Mouse (Mus musculus) kidney, adult 2 months (tissue): ENCODE measurements around the gene L3mbtl3. TPM values are rescaled to one million over a fixed set of nuclear protein-coding genes. Genes with fewer than 3 reads are reported as not detected.

Experiments used
- DNase-seq: peaks from one replicate; pipeline ENCODE4 v3.0.0; 2021
- H3K27ac ChIP-seq: fragments of 200-500 bp; 2 replicates; pipeline ENCODE4 v1.5.1; 2012; ENCODE audit warnings: low read depth, low read length, control low read depth, inconsistent platforms; ENCODE audit not compliant: insufficient read depth
- H3K27me3 ChIP-seq: fragments of 200-500 bp; replicated peaks from 2 replicates; pipeline ENCODE4 v1.6.1; 2012; ENCODE audit warnings: mild to moderate bottlenecking, moderate library complexity, low read length, inconsistent platforms; ENCODE audit not compliant: control insufficient read depth, insufficient read depth
- H3K36me3 ChIP-seq: fragments of 200-500 bp; 2 replicates; pipeline ENCODE4 v1.6.1; 2012; ENCODE audit warnings: mild to moderate bottlenecking, moderate library complexity, low read length, inconsistent platforms; ENCODE audit not compliant: control insufficient read depth, insufficient read depth
- H3K4me1 ChIP-seq: fragments of 200-500 bp; 2 replicates; pipeline ENCODE4 v1.6.1; 2011; ENCODE audit warnings: low read length; ENCODE audit not compliant: control insufficient read depth, insufficient read depth
- H3K4me3 ChIP-seq: fragments of 200-500 bp; 2 replicates; pipeline ENCODE4 v1.5.1; 2011; ENCODE audit warnings: mild to moderate bottlenecking, low read depth, low read length, control low read depth; ENCODE audit not compliant: insufficient read depth
- CTCF ChIP-seq: fragments of 200-500 bp; conservative IDR thresholded peaks from 2 replicates; pipeline ENCODE4 v1.5.1; 2011; ENCODE audit warnings: low read depth, mild to moderate bottlenecking, control low read depth, low read length, moderate library complexity, mixed read lengths; ENCODE audit not compliant: insufficient read depth, insufficient read length
- POLR2A ChIP-seq: fragments of 200-500 bp; IDR thresholded peaks from one replicate; pipeline ENCODE4 v1.6.1; 2011; ENCODE audit warnings: low read depth, low read length, control low read depth
- WGBS: fragments of 180-500 bp; shearing (Covaris S2); methylation state at CpG from one replicate; pipeline ENCODE4 v1.1.7; 2018; 5-methylcytosine and 5-hydroxymethylcytosine counted together
- polyA plus RNA-seq: library from polyadenylated mRNA; depleted of rRNA; stranded (reverse); fragments of >200 nt; gene quantifications from 2 replicates; pipeline ENCODE4 v1.2.3, GENCODE M21; 2012

L3mbtl3 gene
- polyA plus RNA-seq, 1 experiment: 3.6 TPM

DNA sequence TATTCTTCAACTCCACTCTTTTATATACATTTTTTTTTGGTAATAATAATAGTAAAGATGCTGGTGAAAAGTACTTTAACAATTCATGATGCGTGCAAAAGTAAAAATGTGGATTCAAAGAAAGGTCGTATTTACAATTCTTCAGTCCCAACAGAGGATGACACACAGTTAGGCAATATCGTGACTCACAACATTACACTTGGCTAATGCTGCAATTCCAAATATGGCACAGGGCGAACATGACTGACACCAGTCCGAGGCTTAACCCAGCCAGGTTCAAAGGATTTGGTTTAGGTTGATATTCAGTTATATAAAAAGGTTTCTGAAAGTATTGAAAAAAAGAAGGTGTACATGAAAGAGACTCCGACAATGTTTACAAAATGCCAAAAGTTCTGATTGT is 100.4 kb downstream of the L3mbtl3 start:
- Histone ChIP-seq H3K36me3 (peaks cover 6% of the 10 kb centered on the region; the same call in 1 of the 2 replicates), H3K4me1 (no peaks in the 10 kb centered on the region), H3K27ac (no peak overlapping the region), H3K27me3 (no peaks in the 10 kb centered on the region), H3K4me3 (no peak overlapping the region)
- whole genome bisulfite sequencing: 97% methylated on average over 6 of the region's 6 CpGs
- DNase-seq: no peak
- TF ChIP-seq CTCF: no peak
- TF ChIP-seq POLR2A: no peak

DNA sequence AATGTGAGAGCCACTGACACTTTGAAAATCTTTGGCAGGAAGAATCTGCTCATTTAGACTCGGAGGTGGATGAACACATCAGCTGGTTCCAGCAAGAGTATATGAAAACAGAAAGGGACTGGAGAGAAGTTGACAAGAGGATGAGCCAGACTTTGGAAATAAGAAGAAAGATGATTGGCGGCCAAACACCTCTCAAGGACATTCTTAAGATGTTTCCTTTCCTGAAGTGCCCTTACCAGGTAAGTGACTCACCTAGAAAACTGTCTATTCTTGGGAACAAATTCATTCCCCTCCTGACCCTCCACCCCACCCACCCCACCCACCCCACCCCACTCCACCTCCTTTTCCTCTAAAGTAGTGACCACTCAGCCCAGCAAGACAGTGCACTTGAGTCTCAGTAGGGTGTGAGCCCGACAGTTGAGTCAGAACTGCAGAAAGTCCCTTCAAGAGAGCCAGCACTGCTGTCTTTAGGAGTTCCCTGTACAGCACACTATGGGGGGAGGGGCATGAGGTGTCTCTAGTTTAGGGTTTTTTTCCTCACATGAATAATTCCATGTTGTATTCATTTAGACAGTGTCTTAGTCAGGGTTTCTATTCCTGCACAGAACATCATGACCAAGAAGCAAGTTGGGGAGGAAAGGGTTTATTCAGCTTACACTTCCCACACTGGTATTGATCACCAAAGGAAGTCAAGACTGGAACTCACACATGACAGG is 111.9 kb downstream of the L3mbtl3 start:
- H3K4me1 ChIP-seq: no peaks in the 10 kb centered on the region
- DNase-seq: no peak
- H3K27ac ChIP-seq: no peak overlapping the region
- no peaks in the 10 kb centered on the region for H3K27me3 ChIP-seq
- no peak for TF ChIP-seq POLR2A
- TF ChIP-seq CTCF: no peak
- no peak overlapping the region for H3K4me3 ChIP-seq
- 82% methylated on average over 3 of the region's 3 CpGs for WGBS
- no peaks in the 10 kb centered on the region for H3K36me3 ChIP-seq

DNA sequence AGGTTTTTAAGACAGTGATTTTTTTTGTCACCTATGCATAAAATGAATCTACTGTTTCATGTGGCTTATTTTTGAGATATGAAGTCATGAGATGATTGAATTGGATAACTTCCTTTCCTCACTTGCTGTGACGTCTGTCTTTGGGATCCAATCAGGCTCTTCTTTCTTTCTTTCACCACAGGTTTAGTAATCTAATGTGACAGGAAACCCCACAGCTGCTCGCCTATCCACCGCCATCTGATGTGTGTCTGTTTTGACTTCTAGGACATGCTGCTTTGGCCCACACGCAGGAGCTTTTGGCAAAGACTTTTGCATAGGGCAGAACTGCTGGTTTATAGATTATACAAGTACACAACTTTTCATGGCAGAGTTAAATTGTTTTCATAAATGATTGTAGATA is 115.9 kb downstream of the L3mbtl3 start:
- no peaks in the 10 kb centered on the region for H3K36me3 ChIP-seq
- no peaks in the 10 kb centered on the region for H3K27me3 ChIP-seq
- H3K4me3 ChIP-seq: no peak overlapping the region
- TF ChIP-seq CTCF: no peak
- no peak for TF ChIP-seq POLR2A
- no peaks in the 10 kb centered on the region for H3K4me1 ChIP-seq
- H3K27ac ChIP-seq: no peak overlapping the region
- no peak for DNase-seq
- 71% methylated on average over 4 of the region's 4 CpGs for WGBS

DNA sequence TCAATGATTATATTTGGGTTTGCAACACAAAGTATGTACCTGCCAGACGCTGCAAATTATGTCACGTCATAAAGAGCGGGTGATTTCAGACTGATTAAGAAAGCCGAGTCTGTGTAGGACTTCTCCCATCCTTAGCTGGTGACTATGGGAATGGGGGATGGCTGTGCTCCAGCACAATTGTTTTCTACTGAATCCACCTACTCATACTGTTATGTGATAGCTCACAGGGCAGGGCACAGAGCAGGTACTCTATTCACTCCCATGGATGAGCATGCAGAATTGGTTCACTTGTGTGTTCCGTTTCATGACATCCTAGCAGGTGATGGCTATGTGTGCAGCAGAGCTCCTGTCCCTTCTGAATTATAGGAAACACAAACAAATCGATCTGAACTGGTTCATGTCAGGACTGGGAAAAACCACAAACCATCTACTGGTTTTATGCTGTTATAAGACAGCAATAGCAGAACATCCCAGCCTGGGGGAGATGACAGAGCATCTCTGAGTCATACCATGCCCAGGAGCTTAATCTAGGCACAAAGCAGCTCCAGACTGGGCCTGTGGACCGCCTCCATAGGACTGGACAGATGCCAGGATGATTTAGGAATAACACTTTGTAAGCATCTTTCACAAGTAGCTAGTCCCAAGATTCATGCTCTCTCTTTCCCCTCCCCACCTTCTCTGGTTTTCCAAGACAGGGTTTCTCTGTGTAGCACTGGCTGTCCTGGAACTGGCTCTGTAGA is 126.2 kb downstream of the L3mbtl3 start:
- no peaks in the 10 kb centered on the region for H3K4me1 ChIP-seq
- no peak overlapping the region for H3K4me3 ChIP-seq
- WGBS: 82% methylated on average over 7 of the region's 7 CpGs
- H3K27me3 ChIP-seq: no peaks in the 10 kb centered on the region
- H3K36me3 ChIP-seq: no peaks in the 10 kb centered on the region
- H3K27ac ChIP-seq: no peak overlapping the region
- TF ChIP-seq POLR2A (no peak), CTCF (no peak)
- no peak for DNase-seq

DNA sequence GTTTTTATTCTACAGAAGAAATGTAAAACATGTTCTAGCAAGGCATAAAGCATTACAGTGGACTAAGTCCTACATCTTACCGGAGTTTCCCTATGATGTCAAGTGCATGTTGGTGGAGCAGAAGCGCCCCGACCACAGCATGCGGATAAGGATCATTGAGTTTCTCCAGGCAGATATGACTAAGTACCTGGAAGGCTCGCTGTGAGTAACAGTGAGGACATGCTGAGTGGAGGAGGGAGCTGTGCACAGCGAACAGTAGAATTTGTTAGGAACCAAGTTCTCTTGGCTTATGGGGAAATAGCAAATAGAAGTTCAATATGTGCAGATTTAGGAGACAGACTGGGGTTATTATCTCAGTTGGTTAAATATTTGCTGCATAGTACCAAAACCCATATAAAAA is 131.3 kb downstream of the L3mbtl3 start:
- WGBS: 65% methylated on average over 6 of the region's 6 CpGs
- no peak for DNase-seq
- no peaks in the 10 kb centered on the region for H3K4me1 ChIP-seq

DNA sequence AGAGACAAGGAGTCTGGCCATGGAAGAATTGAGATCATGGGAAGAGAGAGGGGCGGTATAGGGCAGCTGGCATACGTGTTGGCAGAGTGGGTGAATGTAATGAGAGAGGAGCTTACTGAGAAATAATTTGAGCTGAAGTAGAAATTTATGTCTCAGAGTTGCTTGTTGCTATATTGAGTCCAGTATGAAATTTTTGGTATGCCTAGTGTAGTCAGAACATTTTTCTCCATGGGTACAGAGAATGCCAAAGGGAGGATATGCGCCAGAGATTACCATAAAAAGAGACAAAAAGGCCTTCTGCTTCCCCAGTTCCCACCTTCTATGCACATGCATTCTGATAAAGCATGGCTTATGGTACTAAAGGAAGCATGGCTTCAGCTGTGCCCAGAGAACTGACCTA is 132.6 kb downstream of the L3mbtl3 start:
- no peaks in the 10 kb centered on the region for H3K4me1 ChIP-seq
- no peaks in the 10 kb centered on the region for H3K27me3 ChIP-seq
- no peak for DNase-seq
- no peak overlapping the region for H3K27ac ChIP-seq
- TF ChIP-seq CTCF (no peak), POLR2A (no peak)
- H3K36me3 ChIP-seq: no peaks in the 10 kb centered on the region
- no peak overlapping the region for H3K4me3 ChIP-seq
- 94% methylated on average over 3 of the region's 3 CpGs for WGBS

More for the DNA sequence above, 131.3 kb downstream of the L3mbtl3 start:
- TF ChIP-seq POLR2A: no peak
- TF ChIP-seq CTCF: no peak
- no peaks in the 10 kb centered on the region for H3K27me3 ChIP-seq
- H3K27ac ChIP-seq: no peak overlapping the region
- H3K36me3 ChIP-seq: no peaks in the 10 kb centered on the region
- H3K4me3 ChIP-seq: no peak overlapping the region

DNA sequence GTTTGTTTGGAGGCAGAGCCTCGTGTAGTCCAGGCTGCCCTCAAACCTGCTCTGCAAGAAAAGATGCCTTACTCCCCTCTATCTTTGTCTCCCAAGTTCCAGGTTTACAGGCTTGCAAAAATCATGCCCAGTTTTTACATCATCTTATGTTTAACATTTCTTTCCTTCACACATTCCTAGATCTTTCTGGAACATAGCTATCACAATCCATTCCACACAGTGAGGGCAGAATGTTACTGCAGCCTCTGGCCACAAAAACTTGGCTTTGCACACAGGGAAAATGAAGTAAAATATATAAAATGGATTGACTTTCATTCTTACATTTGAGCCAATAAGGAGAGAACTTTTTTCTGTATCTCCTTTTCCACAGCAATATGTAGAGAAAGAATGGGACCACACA is 136.7 kb downstream of the L3mbtl3 start:
- Histone ChIP-seq H3K4me3 (no peak overlapping the region), H3K4me1 (no peaks in the 10 kb centered on the region), H3K27me3 (no peaks in the 10 kb centered on the region; the same call in 1 of the 2 replicates), H3K36me3 (no peaks in the 10 kb centered on the region), H3K27ac (no peak overlapping the region)
- 57% methylated on average over 1 of the region's 1 CpGs for WGBS
- no peak for DNase-seq
- TF ChIP-seq CTCF (no peak), POLR2A (no peak)
